Mouse (Mus musculus) adrenal gland, adult 18-20 months (tissue): ENCODE measurements at regions not wholly inside any gene's neighbourhood (a gene's known extent, or its start where the extent isn't known, plus 50 kb on each side); places are given as distances from the start of the nearest gene placed in this dataset.
A peak's percentile ranks its signal among the peaks of the same experiment; 100 is the strongest.

Experiments
- DNase-seq, 2 experiments: peaks; one replicate each; pipeline ENCODE4 v3.0.0; 2021 to 2022; ENCODE audit warnings: low spot score in 2 of 2

DNA sequence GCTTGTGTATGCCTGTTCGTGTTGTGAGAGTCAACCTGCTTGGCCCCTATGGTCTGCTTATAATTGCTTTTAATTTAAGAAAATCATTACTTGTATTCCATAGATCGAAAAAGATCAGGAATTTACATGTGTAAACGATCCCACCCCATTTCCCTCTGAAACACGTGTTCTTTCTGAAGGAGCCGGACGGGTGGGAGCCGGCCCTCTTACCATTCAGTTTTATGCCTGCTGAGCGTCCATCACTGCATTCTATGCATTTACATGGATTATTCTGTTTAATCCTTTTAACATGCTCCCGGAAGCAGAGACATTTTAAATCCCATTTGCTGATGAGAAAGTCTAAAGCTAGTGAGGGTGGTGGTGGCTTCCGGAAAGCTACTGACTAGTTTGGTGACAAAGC lies 213.8 kb downstream of the Ppp4r2 start:
- DNase-seq: no peak

DNA sequence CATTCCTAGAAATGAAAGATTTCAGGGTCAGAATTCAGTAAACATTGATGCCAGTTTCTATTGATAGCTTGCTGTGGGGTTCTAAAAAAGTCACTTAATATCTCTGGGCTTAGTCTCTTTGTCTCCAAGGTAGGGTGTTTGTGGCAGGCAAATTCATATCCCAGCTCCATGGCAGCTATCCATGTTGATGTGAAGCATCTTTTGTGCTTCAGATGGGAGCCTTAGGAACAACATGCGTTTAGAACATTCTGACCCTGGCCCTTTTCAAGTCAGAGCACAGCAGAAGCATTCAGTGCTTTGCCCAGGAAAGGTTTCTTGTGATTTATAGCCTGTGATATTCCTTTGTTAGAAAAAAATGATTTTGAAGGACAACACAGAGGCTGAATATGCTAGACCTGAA lies 215.0 kb downstream of the Ppp4r2 start:
- no peak for DNase-seq

DNA sequence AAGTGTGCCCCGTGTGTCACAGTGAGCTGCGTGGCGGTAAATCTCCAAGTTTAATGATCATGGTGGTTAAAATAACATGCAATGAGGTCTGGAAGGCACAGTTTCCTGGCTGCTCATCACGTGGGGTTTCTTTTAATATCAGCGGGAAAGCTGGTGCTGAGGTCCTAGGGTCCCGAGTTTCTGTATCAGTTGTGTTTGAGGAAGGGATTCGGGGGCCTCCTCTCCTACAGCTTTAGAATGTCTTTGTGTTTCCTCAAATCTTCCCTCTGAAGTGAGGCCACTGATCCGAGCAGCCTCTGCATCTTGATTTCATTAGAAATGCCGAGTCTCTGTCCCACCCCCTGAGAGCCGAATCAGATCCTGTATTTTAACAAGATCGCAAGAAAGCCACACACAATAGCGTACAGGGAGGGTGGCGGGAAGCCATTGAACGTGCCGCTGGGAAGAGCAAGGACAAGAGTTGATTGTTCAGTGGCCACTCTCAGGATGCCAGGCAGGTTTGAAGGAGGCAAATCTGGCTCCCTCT lies 215.5 kb downstream of the Ppp4r2 start:
- DNase-seq: no peak

DNA sequence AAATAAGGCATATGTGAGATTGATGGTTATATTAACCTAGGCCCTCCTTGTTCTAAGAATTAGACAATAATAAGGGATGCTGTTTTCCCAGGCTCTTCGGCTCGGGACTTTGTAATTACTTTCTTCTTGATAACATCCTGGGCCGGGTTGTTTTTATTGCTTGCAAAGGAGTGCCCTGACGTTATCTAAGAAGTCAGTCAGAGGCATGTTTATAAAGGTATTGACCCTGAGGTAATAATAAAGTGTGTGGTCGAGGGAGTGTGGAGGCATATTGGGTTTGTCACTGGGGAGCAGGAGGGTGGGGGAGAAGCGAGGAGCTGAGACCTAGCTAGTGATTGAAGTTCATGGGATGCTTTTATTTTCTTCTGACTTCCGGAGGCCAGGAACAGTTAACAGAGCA lies 221.5 kb downstream of the Ppp4r2 start:
- DNase-seq: no peak

DNA sequence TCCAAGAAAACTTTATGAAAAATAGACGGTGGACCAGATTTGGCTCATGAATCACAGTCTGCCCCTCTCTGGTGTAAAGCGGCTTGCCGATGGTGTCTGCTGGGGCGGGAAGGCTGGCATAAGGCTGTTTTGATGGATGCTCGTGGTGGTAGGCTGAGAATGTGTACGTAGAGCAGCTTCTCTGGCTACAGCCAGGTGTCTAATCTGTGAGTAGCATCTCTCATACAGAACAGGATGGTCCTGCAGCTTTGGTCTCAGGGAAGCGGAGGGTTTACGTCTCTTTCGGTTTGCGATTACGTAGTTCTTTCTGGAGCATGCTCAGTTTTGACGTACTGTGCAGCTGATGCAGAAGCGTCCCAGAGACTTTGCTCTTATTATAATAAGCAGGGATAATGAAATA lies 222.9 kb downstream of the Ppp4r2 start:
- DNase-seq: no peak

DNA sequence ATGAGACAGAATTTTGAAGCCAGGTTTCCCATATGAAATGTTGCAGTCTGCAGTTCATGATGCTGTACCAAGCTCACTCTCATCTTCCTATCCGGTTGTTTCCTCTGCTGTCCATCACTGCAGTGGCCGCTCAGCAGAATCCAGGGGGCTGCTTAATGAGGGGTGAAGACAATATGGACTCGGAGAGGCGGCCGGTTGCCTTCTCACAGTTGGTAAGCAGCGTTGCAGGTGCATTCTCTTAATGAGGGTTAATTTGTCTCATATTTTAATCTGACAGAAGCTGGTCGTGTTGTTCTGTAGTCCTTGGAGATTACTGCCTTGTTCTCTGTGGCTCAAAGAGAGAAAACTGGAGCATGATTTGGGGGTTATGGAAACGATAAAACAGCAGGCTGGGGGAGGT lies 225.6 kb downstream of the Ppp4r2 start:
- no peak for DNase-seq

DNA sequence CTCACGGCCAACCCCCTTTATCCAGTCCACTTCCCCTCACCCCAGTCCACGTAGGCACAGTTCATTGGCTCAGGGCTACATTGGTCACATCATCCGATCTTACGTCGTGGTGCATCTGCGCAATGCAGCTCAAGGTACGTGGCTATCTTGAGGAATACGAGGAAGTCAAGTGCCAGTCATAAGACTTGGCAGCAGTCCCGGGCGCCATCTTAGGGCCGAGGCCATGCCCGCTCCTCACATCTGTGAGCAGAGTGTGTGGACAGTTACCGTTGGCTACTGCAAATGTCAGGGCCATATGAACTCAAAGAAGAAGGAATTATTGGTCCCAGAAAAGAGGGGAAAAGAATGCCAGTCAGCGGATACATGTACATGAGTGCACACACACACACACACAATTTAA lies 228.8 kb downstream of the Ppp4r2 start:
- DNase-seq: peak; percentile 7 to 20

DNA sequence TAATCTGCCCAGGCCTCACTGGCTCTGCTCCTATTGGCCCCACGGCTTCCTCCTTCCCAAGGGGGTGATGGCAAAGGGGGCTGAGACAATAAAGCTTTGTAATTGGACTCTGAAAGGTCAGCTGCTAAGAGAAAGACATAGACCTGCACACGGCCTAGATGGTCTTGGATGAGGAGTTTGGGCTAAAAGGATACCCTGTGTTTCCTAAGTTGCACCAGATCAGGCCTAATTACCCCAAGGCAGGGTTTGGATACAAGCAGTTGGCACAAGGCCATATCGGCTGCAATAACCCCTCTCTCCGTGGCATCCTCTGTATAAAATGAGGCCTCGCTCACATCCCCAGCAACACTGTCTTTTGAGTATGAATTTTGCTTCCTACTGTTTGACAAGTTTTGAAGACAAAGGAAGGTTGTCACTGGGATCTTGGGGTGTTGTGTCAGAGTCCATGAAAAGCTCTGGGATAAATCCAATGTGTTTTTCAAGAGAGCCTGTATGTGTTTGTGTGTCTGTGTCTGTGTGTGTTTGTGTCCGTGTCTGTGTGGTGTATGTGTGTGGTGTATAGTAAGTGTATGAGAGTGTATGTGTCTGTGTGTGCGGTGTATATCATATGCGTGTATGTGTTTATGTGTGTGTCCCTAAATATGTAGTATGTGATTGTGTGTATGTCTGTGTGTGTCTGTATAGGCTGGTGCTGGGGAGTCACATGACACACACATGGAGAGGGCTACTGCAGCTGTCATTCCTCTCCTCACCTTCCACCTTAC lies 242.5 kb downstream of the Ppp4r2 start:
- DNase-seq: no peak

DNA sequence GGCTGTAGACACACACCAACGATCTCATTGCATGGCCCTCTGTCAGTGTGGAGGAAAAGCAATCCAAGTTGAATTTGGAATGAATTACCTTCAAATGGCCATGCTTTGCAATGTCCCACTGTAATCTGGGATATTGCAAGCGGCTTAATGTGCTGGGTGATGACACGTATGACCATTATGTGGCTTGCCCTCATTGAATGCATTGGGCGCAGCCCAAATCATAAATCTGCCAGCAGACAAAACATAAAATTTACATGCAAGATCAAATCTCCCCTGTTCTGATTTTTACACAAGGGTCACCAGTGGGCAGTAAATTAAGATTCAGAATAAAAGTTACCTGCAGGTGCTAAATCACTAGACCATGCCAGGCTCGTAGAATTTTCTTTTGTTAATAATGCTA lies 244.9 kb downstream of the Ppp4r2 start:
- no peak for DNase-seq

DNA sequence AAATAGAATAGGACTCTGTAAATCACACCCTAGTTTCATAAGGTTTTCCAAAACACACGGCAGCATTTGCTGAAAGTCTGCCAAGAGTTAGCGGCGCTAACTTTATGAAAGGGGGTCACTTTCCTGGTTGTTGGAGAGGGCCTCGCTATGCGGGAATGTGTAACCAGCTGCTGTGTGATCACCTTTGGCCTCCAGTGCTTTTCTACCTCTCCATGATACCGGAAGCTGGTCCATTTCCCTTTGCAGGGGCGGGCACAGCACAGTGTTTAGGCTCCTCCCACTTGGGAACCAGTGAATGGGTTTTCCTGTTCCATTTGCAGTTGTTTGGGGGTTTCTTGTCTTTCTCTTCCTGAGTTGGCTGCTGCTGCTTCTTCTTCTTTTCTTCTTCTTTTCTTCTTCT lies 250.3 kb downstream of the Ppp4r2 start:
- no peak for DNase-seq

DNA sequence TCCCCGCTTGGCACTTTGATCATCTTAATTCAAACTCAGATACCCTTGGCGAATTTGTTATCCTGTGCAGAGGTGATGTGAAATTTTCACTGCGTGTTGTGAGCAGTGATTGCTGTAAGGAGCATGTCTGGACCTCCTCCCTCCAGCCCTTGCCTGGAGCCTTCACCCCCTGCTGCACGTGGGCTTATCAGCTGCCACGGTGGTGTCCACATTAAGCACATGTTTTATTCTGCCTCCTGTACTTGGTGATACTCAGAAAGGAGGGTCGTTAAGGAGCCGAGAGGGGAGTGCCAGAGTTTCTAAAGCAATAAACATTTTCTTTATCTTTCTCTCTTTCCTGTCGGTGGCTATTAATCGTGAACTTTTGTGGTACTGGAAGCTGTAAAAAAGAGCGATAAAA lies 258.8 kb downstream of the Ppp4r2 start:
- DNase-seq: no peak
